Mouse (Mus musculus) limb, embryonic 14.5 days (tissue): ENCODE measurements at regions not wholly inside any gene's neighbourhood (a gene's known extent, or its start where the extent isn't known, plus 50 kb on each side); places are given as distances from the start of the nearest gene placed in this dataset.

Source experiments
- ATAC-seq: fragments of 200-750 bp; cut with Nextera tagmentation; 2 replicates; pipeline ENCODE4 v1.8.0; 2017; ENCODE audit warnings: low read depth, moderate number of reproducible peaks, moderate TSS enrichment; ENCODE audit not compliant: low FRiP score
- DNase-seq: peaks from one replicate; pipeline ENCODE4 v3.0.0-alpha.2; 2015; ENCODE audit warnings: low spot score
- H3K27ac ChIP-seq: fragments of 300-500 bp; sonication (generic); replicated peaks from 2 replicates; pipeline ENCODE4 v1.5.1; 2014; ENCODE audit warnings: low read depth, mild to moderate bottlenecking, low read length, moderate library complexity, mixed read lengths
- H3K27me3 ChIP-seq: fragments of 300-500 bp; sonication (generic); 2 replicates; pipeline ENCODE4 v1.6.1; 2014; ENCODE audit warnings: low read length, mixed read lengths; ENCODE audit not compliant: control insufficient read depth, insufficient read depth
- H3K36me3 ChIP-seq: fragments of 300-500 bp; sonication (generic); 2 replicates; pipeline ENCODE4 v1.6.1; 2014; ENCODE audit warnings: mild to moderate bottlenecking, low read length, moderate library complexity, mixed read lengths; ENCODE audit not compliant: control insufficient read depth, insufficient read depth
- H3K4me1 ChIP-seq: fragments of 300-500 bp; sonication (generic); 2 replicates; pipeline ENCODE4 v1.6.1; 2014; ENCODE audit warnings: antibody characterized with exemption, low read length, mixed read lengths; ENCODE audit not compliant: control insufficient read depth, insufficient read depth
- H3K4me2 ChIP-seq: fragments of 300-500 bp; sonication (generic); replicated peaks from 2 replicates; pipeline ENCODE4 v1.6.1; 2014; ENCODE audit warnings: low read depth, mild to moderate bottlenecking, low read length, moderate library complexity; ENCODE audit not compliant: severe bottlenecking
- H3K4me3 ChIP-seq: fragments of 300-500 bp; sonication (generic); replicated peaks from 2 replicates; pipeline ENCODE4 v1.5.1; 2014; ENCODE audit warnings: low read length
- H3K9ac ChIP-seq: fragments of 300-500 bp; sonication (generic); 2 replicates; pipeline ENCODE4 v1.6.1; 2014; ENCODE audit warnings: mild to moderate bottlenecking, low read depth, low read length, moderate library complexity; ENCODE audit not compliant: severe bottlenecking
- H3K9me3 ChIP-seq: fragments of 300-500 bp; sonication (generic); 2 replicates; pipeline ENCODE4 v1.6.1; 2016; ENCODE audit warnings: low read length; ENCODE audit not compliant: control insufficient read depth
- POLR2A ChIP-seq: fragments of 200-500 bp; IDR thresholded peaks from 2 replicates; pipeline ENCODE4 v1.8.0; 2012; ENCODE audit warnings: inconsistent platforms, mild to moderate bottlenecking, moderate library complexity, borderline replicate concordance; ENCODE audit not compliant: insufficient read depth, insufficient read length; ENCODE audit errors: extremely low read depth
- WGBS: fragments of 180-500 bp; shearing (Covaris S2); extraction: QIAGEN DNeasy Blood & Tissue Kit; methylation state at CpG from one replicate; pipeline ENCODE4 v1.1.7; 2014; 5-methylcytosine and 5-hydroxymethylcytosine counted together

GRCm38 (mm10) chr8:86395121-86395520, 185.4 kb downstream of the Abcc12 start:
- no peak for ATAC-seq
- Histone ChIP-seq H3K4me3 (no peak overlapping the region), H3K4me1 (no peaks in the 10 kb centered on the region), H3K27ac (no peak overlapping the region), H3K36me3 (no peaks in the 10 kb centered on the region), H3K9ac (no peak overlapping the region), H3K9me3 (no peaks in the 10 kb centered on the region), H3K4me2 (no peak overlapping the region), H3K27me3 (no peaks in the 10 kb centered on the region)
- no peak for TF ChIP-seq POLR2A
- 82% methylated on average over 3 of the region's 3 CpGs for WGBS
- DNase-seq, result no peak

DNA sequence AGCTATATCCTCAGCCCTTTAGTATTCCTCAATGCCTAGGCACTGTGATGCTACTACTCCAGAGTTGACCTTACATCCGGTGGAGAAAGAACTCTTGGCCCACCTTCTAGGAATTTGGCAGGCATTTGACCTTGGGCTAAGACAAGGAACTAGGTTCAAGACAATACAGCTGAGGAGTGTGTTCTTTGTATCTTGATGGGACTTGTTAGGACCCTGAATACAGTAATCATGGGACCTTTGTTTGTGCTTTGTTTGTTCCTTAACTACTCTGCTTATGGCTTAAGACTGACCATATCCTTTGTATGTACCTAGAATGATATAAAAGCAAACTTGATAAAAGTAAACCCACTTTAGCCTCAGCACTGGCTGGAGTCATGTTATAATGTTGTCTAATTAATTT, 186.7 kb downstream of the Abcc12 start:
- WGBS, result 84% methylated on average over 1 of the region's 1 CpGs
- no peak overlapping the region for H3K27ac ChIP-seq

GRCm38 (mm10) chr8:86393374-86393773, 187.1 kb downstream of the Abcc12 start:
- no peak overlapping the region for H3K9ac ChIP-seq
- H3K4me1 ChIP-seq, result peaks cover 8% of the 10 kb centered on the region; the same call in 1 of the 2 replicates
- TF ChIP-seq POLR2A, result no peak
- H3K9me3 ChIP-seq, result no peaks in the 10 kb centered on the region
- no peaks in the 10 kb centered on the region for H3K27me3 ChIP-seq
- WGBS, result 88% methylated on average over 2 of the region's 2 CpGs
- H3K36me3 ChIP-seq, result no peaks in the 10 kb centered on the region
- no peak overlapping the region for H3K4me3 ChIP-seq
- no peak overlapping the region for H3K4me2 ChIP-seq
- no peak for ATAC-seq
- H3K27ac ChIP-seq, result no peak overlapping the region
- no peak for DNase-seq

More for the DNA sequence above, 186.7 kb downstream of the Abcc12 start:
- H3K36me3 ChIP-seq, result no peaks in the 10 kb centered on the region
- TF ChIP-seq POLR2A, result no peak
- ATAC-seq, result no peak
- H3K9me3 ChIP-seq, result no peaks in the 10 kb centered on the region
- peaks cover 8% of the 10 kb centered on the region; the same call in 1 of the 2 replicates for H3K4me1 ChIP-seq
- no peaks in the 10 kb centered on the region for H3K27me3 ChIP-seq
- no peak for DNase-seq
- no peak overlapping the region for H3K9ac ChIP-seq
- H3K4me2 ChIP-seq, result no peak overlapping the region
- no peak overlapping the region for H3K4me3 ChIP-seq

DNA sequence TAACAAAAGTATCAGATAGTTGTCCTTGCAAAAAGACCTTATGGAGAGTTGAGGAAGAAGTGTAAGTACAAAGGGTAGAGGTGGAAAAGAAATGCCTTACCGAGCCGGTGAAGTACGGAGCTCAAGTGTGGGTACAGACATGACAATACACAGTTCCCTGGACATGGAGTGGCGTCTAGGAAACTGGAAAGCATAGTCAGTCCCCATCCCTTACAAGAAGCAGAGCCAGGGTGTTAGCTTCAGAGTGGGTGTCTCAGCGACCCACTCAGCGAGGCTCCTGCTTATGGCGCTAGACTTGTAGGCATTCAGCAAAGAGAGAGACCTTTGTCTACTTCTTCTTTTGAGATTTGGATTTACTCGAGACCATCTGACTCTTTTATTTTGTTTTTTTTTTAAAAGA, 189.8 kb downstream of the Abcc12 start:
- DNase-seq, result no peak
- H3K27ac ChIP-seq, result no peak overlapping the region
- 88% methylated on average over 8 of the region's 8 CpGs for WGBS
- no peaks in the 10 kb centered on the region for H3K36me3 ChIP-seq
- H3K4me1 ChIP-seq, result peaks cover 8% of the 10 kb centered on the region; the same call in 1 of the 2 replicates
- no peak for ATAC-seq
- no peak overlapping the region for H3K4me2 ChIP-seq
- H3K4me3 ChIP-seq, result no peak overlapping the region
- H3K27me3 ChIP-seq, result no peaks in the 10 kb centered on the region
- no peak overlapping the region for H3K9ac ChIP-seq
- TF ChIP-seq POLR2A, result no peak
- H3K9me3 ChIP-seq, result no peaks in the 10 kb centered on the region

GRCm38 (mm10) chr8:86389690-86390671, 190.5 kb downstream of the Abcc12 start:
- peak; percentile 80 for DNase-seq
- Histone ChIP-seq H3K36me3 (no peaks in the 10 kb centered on the region), H3K27me3 (no peaks in the 10 kb centered on the region), H3K9ac (no peak overlapping the region), H3K4me1 (peaks cover 8% of the 10 kb centered on the region; the same call in 1 of the 2 replicates), H3K4me2 (no peak overlapping the region), H3K9me3 (no peaks in the 10 kb centered on the region), H3K4me3 (no peak overlapping the region), H3K27ac (no peak overlapping the region)
- 37% methylated on average over 3 of the region's 3 CpGs for WGBS
- TF ChIP-seq POLR2A, result no peak
- peak; percentile 79 for ATAC-seq
